Comparison of ENCODE assay signal across 8 mouse cellular contexts in genomic region chr2:52038558-52038957, GRCm38 (mm10). TPM values are rescaled to one million over a fixed set of nuclear protein-coding genes. Genes with fewer than 3 reads are reported as not detected.
DNase-seq lines count a peak whose midpoint lies in the region; ATAC-seq and TF ChIP-seq lines count a peak whose summit lies in the region.

No protein-coding gene starts in this region.

- peaks cover 22% of the 10 kb centered on the region for H3K4me1 ChIP-seq in embryonic facial prominence, embryonic 15.5 days
- peaks cover 8% of the 10 kb centered on the region for H3K4me1 ChIP-seq in neural tube, embryonic 12.5 days

- peak overlapping the region; percentile 41 for H3K4me3 ChIP-seq in layer of hippocampus, adult 2 months
- peak overlapping the region; percentile 53 for H3K4me3 ChIP-seq in embryonic facial prominence, embryonic 15.5 days (replicated peaks)
- H3K4me3 ChIP-seq in neural tube, embryonic 12.5 days: peak overlapping the region; percentile 20

- no peak for DNase-seq in layer of hippocampus, adult 2 months (ENCODE audit: low spot score in 2 of 2)
- no peak for DNase-seq in layer of hippocampus, postnatal 14 days (ENCODE audit: low spot score in 2 of 2)
- DNase-seq in hindlimb bud, embryonic 11.5 days (ENCODE audit: extremely low spot score, low read depth, low spot score): peak; percentile 33
- no peak for DNase-seq in spleen, postnatal 14 days (ENCODE audit: low spot score in 2 of 2)
- DNase-seq in left cerebral cortex, postnatal 14 days (ENCODE audit: low spot score in 2 of 2): no peak
- DNase-seq in gastrocnemius, postnatal 10 days: no peak

- peak overlapping the region; percentile 54 for H3K4me2 ChIP-seq in embryonic facial prominence, embryonic 15.5 days (replicated peaks)
- peak overlapping the region; percentile 68 for H3K4me2 ChIP-seq in neural tube, embryonic 12.5 days (replicated peaks)

- intact Hi-C loops in left cerebral cortex, postnatal 14 days (cut with DNase I): no loop called here

- H3K9me3 ChIP-seq in embryonic facial prominence, embryonic 15.5 days (replicated peaks): no peaks in the 10 kb centered on the region
- H3K9me3 ChIP-seq in neural tube, embryonic 12.5 days: no peaks in the 10 kb centered on the region

- TF ChIP-seq CTCF in layer of hippocampus, adult 2 months (conservative IDR thresholded peaks at IDR 0.05): no peak

- no peaks in the 10 kb centered on the region for H3K27me3 ChIP-seq in embryonic facial prominence, embryonic 15.5 days
- no peaks in the 10 kb centered on the region for H3K27me3 ChIP-seq in neural tube, embryonic 12.5 days (replicated peaks)

- 23% methylated on average over 5 of the region's 5 CpGs for WGBS in embryonic facial prominence, embryonic 15.5 days
- 34% methylated on average over 5 of the region's 5 CpGs for WGBS in neural tube, embryonic 12.5 days

- H3K36me3 ChIP-seq in embryonic facial prominence, embryonic 15.5 days: no peaks in the 10 kb centered on the region
- no peaks in the 10 kb centered on the region for H3K36me3 ChIP-seq in neural tube, embryonic 12.5 days

- no peak overlapping the region for H3K9ac ChIP-seq in embryonic facial prominence, embryonic 15.5 days
- no peak overlapping the region for H3K9ac ChIP-seq in neural tube, embryonic 12.5 days

- ATAC-seq in embryonic facial prominence, embryonic 15.5 days (ENCODE audit: insufficient number of reproducible peaks, low FRiP score, low TSS enrichment, low read depth): no peak
- ATAC-seq in neural tube, embryonic 12.5 days (ENCODE audit: low FRiP score, low read depth): no peak

- H3K27ac ChIP-seq in layer of hippocampus, adult 2 months: peak overlapping the region; percentile 28; the same call in 1 of the 2 replicates
- peak overlapping the region; percentile 82 for H3K27ac ChIP-seq in embryonic facial prominence, embryonic 15.5 days (replicated peaks)
- no peak overlapping the region for H3K27ac ChIP-seq in neural tube, embryonic 12.5 days

RNA-seq across cellular contexts. Expression of gene Tnfaip6, which starts 0.7 kb away (rescaled TPM):
- 1 to 10 TPM; 7.5 to 7.8 TPM for total RNA-seq in layer of hippocampus, adult 2 months (2021)
- total RNA-seq in layer of hippocampus, postnatal 14 days (2021): 1 to 10 TPM in 1 of 2 experiments, under 1 TPM in 1; 0.99 to 1.2 TPM
- polyA plus RNA-seq in embryonic facial prominence, embryonic 15.5 days (2015; fragmentation: Nextera tagmentation; extraction: Ambion mirVana): 50.4 and 51.4 TPM in 2 replicates
- 18.1 and 18.2 TPM in 2 replicates for polyA plus RNA-seq in neural tube, embryonic 12.5 days (2016; fragmentation: Nextera tagmentation; extraction: Ambion mirVana)
- total RNA-seq in left cerebral cortex, postnatal 14 days (2021): 1 to 10 TPM; 1.0 to 1.2 TPM
- total RNA-seq in gastrocnemius, postnatal 10 days (2021): 1 to 10 TPM; 4.5 to 5.2 TPM

RNA-seq across cellular contexts. Expression of gene Rif1, which starts 34.1 kb away (rescaled TPM):
- 10 to 100 TPM; 21.8 to 24.5 TPM for total RNA-seq in layer of hippocampus, adult 2 months (2021)
- total RNA-seq in layer of hippocampus, postnatal 14 days (2021): 10 to 100 TPM; 20.8 to 24.3 TPM
- polyA plus RNA-seq in embryonic facial prominence, embryonic 15.5 days (2015; fragmentation: Nextera tagmentation; extraction: Ambion mirVana): 28.9 and 34.7 TPM in 2 replicates
- polyA plus RNA-seq in neural tube, embryonic 12.5 days (2016; fragmentation: Nextera tagmentation; extraction: Ambion mirVana): 39.2 and 41.3 TPM in 2 replicates
- total RNA-seq in left cerebral cortex, postnatal 14 days (2021): 10 to 100 TPM; 22.1 to 23.4 TPM
- 10 to 100 TPM in 1 of 2 experiments, 1 to 10 TPM in 1; 9.8 to 15.4 TPM for total RNA-seq in gastrocnemius, postnatal 10 days (2021)
